Mouse (Mus musculus): Measurements from ENCODE around the gene Col27a1. TPM values are rescaled to one million over a fixed set of nuclear protein-coding genes. Genes with fewer than 3 reads are reported as not detected.

Col27a1 gene
- total and polyA plus RNA-seq, 2 experiments from 2014 or later = 1.2 to 8.2 TPM

- DNase-seq (ENCODE audit: low spot score) = no peak
- 81% methylated on average over 4 of the region's 4 CpGs for whole genome bisulfite sequencing
- H3K9ac ChIP-seq (replicated peaks; ENCODE audit: low read depth, low read length) = no peak overlapping the region
- H3K4me2 ChIP-seq (ENCODE audit: low read depth, low read length) = no peak overlapping the region
- H3K9me3 ChIP-seq (replicated peaks; ENCODE audit: control insufficient read depth, low read length) = no peaks in the 10 kb centered on the region
- H3K27me3 ChIP-seq (ENCODE audit: control insufficient read depth, insufficient read depth, low read length) = no peaks in the 10 kb centered on the region
- H3K36me3 ChIP-seq (replicated peaks; ENCODE audit: control insufficient read depth, insufficient read depth, low read length) = 0 out of 2 replicates have a peak, but pooled peaks cover 3% of the 10 kb centered on the region
- H3K27ac ChIP-seq (ENCODE audit: low read depth) = no peak overlapping the region
- no peak for ATAC-seq (ENCODE audit: insufficient read depth, low read depth)
- peaks cover 14% of the 10 kb centered on the region for H3K4me1 ChIP-seq (ENCODE audit: control insufficient read depth, insufficient read depth)
- TF ChIP-seq CTCF (IDR thresholded peaks at IDR 0.05; ENCODE audit: low read depth) (no peak), EP300 (IDR thresholded peaks at IDR 0.05; ENCODE audit: low read depth) (no peak)
- H3K4me3 ChIP-seq (ENCODE audit: low read depth, low read length) = no peak overlapping the region
These were observed 77.9 kb downstream of the Col27a1 start for GRCm38 (mm10) chr4:63291658-63292057.

GRCm38 (mm10) chr4:63295641-63296040, 81.8 kb downstream of the Col27a1 start:
- Histone ChIP-seq H3K27ac (ENCODE audit: low read depth) (no peak overlapping the region), H3K9ac (replicated peaks; ENCODE audit: low read depth, low read length) (no peak overlapping the region), H3K4me2 (ENCODE audit: low read depth, low read length) (no peak overlapping the region), H3K36me3 (replicated peaks; ENCODE audit: control insufficient read depth, insufficient read depth, low read length) (0 out of 2 replicates have a peak, but pooled peaks cover 3% of the 10 kb centered on the region), H3K4me3 (ENCODE audit: low read depth, low read length) (no peak overlapping the region), H3K4me1 (ENCODE audit: control insufficient read depth, insufficient read depth) (peaks cover 4% of the 10 kb centered on the region), H3K27me3 (ENCODE audit: control insufficient read depth, insufficient read depth, low read length) (no peaks in the 10 kb centered on the region), H3K9me3 (replicated peaks; ENCODE audit: control insufficient read depth, low read length) (no peaks in the 10 kb centered on the region)
- no peak for ATAC-seq (ENCODE audit: insufficient read depth, low read depth)
- TF ChIP-seq EP300 (IDR thresholded peaks at IDR 0.05; ENCODE audit: low read depth) (no peak), CTCF (IDR thresholded peaks at IDR 0.05; ENCODE audit: low read depth) (no peak)
- WGBS = 78% methylated on average over 1 of the region's 1 CpGs
- no peak for DNase-seq (ENCODE audit: low spot score)

- DNase-seq (ENCODE audit: low spot score) = no peak
- H3K4me1 ChIP-seq (ENCODE audit: control insufficient read depth, insufficient read depth) = no peaks in the 10 kb centered on the region
- H3K4me3 ChIP-seq (ENCODE audit: low read depth, low read length) = no peak overlapping the region
- TF ChIP-seq CTCF (IDR thresholded peaks at IDR 0.05; ENCODE audit: low read depth) = no peak
- H3K27ac ChIP-seq (ENCODE audit: low read depth) = no peak overlapping the region
- 60% methylated on average over 3 of the region's 3 CpGs for WGBS
- H3K36me3 ChIP-seq (replicated peaks; ENCODE audit: control insufficient read depth, insufficient read depth, low read length) = 0 out of 2 replicates have a peak, but pooled peaks cover 3% of the 10 kb centered on the region
- no peaks in the 10 kb centered on the region for H3K27me3 ChIP-seq (ENCODE audit: control insufficient read depth, insufficient read depth, low read length)
- no peak overlapping the region for H3K9ac ChIP-seq (replicated peaks; ENCODE audit: low read depth, low read length)
- H3K9me3 ChIP-seq (replicated peaks; ENCODE audit: control insufficient read depth, low read length) = no peaks in the 10 kb centered on the region
- no peak for ATAC-seq (ENCODE audit: insufficient read depth, low read depth)
- H3K4me2 ChIP-seq (ENCODE audit: low read depth, low read length) = no peak overlapping the region
These were observed 82.5 kb downstream of the Col27a1 start for GRCm38 (mm10) chr4:63296263-63296662.

GRCm38 (mm10) chr4:63296876-63297275, 83.1 kb downstream of the Col27a1 start:
- ATAC-seq (ENCODE audit: insufficient read depth, low read depth) (no peak), DNase-seq (ENCODE audit: low spot score) (no peak)
- Histone ChIP-seq H3K9me3 (replicated peaks; ENCODE audit: control insufficient read depth, low read length) (no peaks in the 10 kb centered on the region), H3K4me2 (ENCODE audit: low read depth, low read length) (no peak overlapping the region), H3K4me1 (ENCODE audit: control insufficient read depth, insufficient read depth) (no peaks in the 10 kb centered on the region), H3K27ac (ENCODE audit: low read depth) (no peak overlapping the region), H3K27me3 (ENCODE audit: control insufficient read depth, insufficient read depth, low read length) (no peaks in the 10 kb centered on the region), H3K4me3 (ENCODE audit: low read depth, low read length) (no peak overlapping the region), H3K36me3 (replicated peaks; ENCODE audit: control insufficient read depth, insufficient read depth, low read length) (0 out of 2 replicates have a peak, but pooled peaks cover 3% of the 10 kb centered on the region), H3K9ac (replicated peaks; ENCODE audit: low read depth, low read length) (no peak overlapping the region)
- 82% methylated on average over 8 of the region's 8 CpGs for WGBS
- TF ChIP-seq EP300 (IDR thresholded peaks at IDR 0.05; ENCODE audit: low read depth) = no peak
- no peak for TF ChIP-seq CTCF (IDR thresholded peaks at IDR 0.05; ENCODE audit: low read depth)

GRCm38 (mm10) chr4:63298191-63298590, 84.4 kb downstream of the Col27a1 start:
- DNase-seq (ENCODE audit: low spot score) (no peak), ATAC-seq (ENCODE audit: insufficient read depth, low read depth) (no peak)
- H3K4me3 ChIP-seq (ENCODE audit: low read depth, low read length) = no peak overlapping the region
- WGBS = 83% methylated on average over 8 of the region's 8 CpGs
- H3K4me1 ChIP-seq (ENCODE audit: control insufficient read depth, insufficient read depth) = no peaks in the 10 kb centered on the region
- H3K4me2 ChIP-seq (ENCODE audit: low read depth, low read length) = no peak overlapping the region
- TF ChIP-seq EP300 (IDR thresholded peaks at IDR 0.05; ENCODE audit: low read depth) (no peak), CTCF (IDR thresholded peaks at IDR 0.05; ENCODE audit: low read depth) (no peak)
- H3K36me3 ChIP-seq (replicated peaks; ENCODE audit: control insufficient read depth, insufficient read depth, low read length) = no peaks in the 10 kb centered on the region
- H3K9me3 ChIP-seq (replicated peaks; ENCODE audit: control insufficient read depth, low read length) = no peaks in the 10 kb centered on the region
- H3K27me3 ChIP-seq (ENCODE audit: control insufficient read depth, insufficient read depth, low read length) = no peaks in the 10 kb centered on the region
- no peak overlapping the region for H3K27ac ChIP-seq (ENCODE audit: low read depth)
- H3K9ac ChIP-seq (replicated peaks; ENCODE audit: low read depth, low read length) = no peak overlapping the region

- H3K4me2 ChIP-seq (ENCODE audit: low read depth, low read length) = no peak overlapping the region
- WGBS = 59% methylated on average over 4 of the region's 4 CpGs
- no peak overlapping the region for H3K9ac ChIP-seq (replicated peaks; ENCODE audit: low read depth, low read length)
- H3K27ac ChIP-seq (ENCODE audit: low read depth) = no peak overlapping the region
- TF ChIP-seq EP300 (IDR thresholded peaks at IDR 0.05; ENCODE audit: low read depth) = no peak
- no peak for TF ChIP-seq CTCF (IDR thresholded peaks at IDR 0.05; ENCODE audit: low read depth)
- no peaks in the 10 kb centered on the region for H3K9me3 ChIP-seq (replicated peaks; ENCODE audit: control insufficient read depth, low read length)
- H3K36me3 ChIP-seq (replicated peaks; ENCODE audit: control insufficient read depth, insufficient read depth, low read length) = no peaks in the 10 kb centered on the region
- ATAC-seq (ENCODE audit: insufficient read depth, low read depth) = no peak
- DNase-seq (ENCODE audit: low spot score) = no peak
- no peak overlapping the region for H3K4me3 ChIP-seq (ENCODE audit: low read depth, low read length)
- no peaks in the 10 kb centered on the region for H3K27me3 ChIP-seq (ENCODE audit: control insufficient read depth, insufficient read depth, low read length)
- no peaks in the 10 kb centered on the region for H3K4me1 ChIP-seq (ENCODE audit: control insufficient read depth, insufficient read depth)
These were observed 88.8 kb downstream of the Col27a1 start for GRCm38 (mm10) chr4:63302641-63303040.

Measured in heart, postnatal 0 days (tissue).